Mouse (Mus musculus) lung, embryonic 15.5 days (tissue): ENCODE measurements around the gene Olfr166. TPM values are rescaled to one million over a fixed set of nuclear protein-coding genes. Genes with fewer than 3 reads are reported as not detected.
"Not testable (repeated sequence)": the region's sequence is repeated elsewhere in the genome, so short reads cannot be mapped to it uniquely, and the experiment has no call there.

Experiments
- ATAC-seq: fragments of 200-750 bp; cut with Nextera tagmentation; 2 replicates; pipeline ENCODE4 v1.8.0; 2017; ENCODE audit warnings: moderate number of reproducible peaks, borderline replicate concordance; ENCODE audit not compliant: low FRiP score, low TSS enrichment; ENCODE audit errors: extremely low read depth
- H3K27ac ChIP-seq: fragments of 300-500 bp; sonication (generic); 2 replicates; pipeline ENCODE4 v1.5.1; 2015; ENCODE audit warnings: moderate library complexity, mild to moderate bottlenecking, inconsistent platforms
- H3K27me3 ChIP-seq: fragments of 300-500 bp; sonication (generic); 2 replicates; pipeline ENCODE4 v1.6.1; 2015; ENCODE audit warnings: inconsistent platforms
- H3K36me3 ChIP-seq: fragments of 300-500 bp; sonication (generic); 2 replicates; pipeline ENCODE4 v1.6.1; 2015; ENCODE audit warnings: inconsistent platforms
- H3K4me1 ChIP-seq: fragments of 300-500 bp; sonication (generic); 2 replicates; pipeline ENCODE4 v1.6.1; 2015; ENCODE audit warnings: inconsistent platforms
- H3K4me2 ChIP-seq: fragments of 300-500 bp; sonication (generic); 2 replicates; pipeline ENCODE4 v1.6.1; 2015; ENCODE audit warnings: inconsistent platforms, mild to moderate bottlenecking, moderate library complexity
- H3K4me3 ChIP-seq: fragments of 300-500 bp; sonication (generic); 2 replicates; pipeline ENCODE4 v1.5.1; 2015; ENCODE audit warnings: mild to moderate bottlenecking, inconsistent platforms
- H3K9ac ChIP-seq: fragments of 300-500 bp; sonication (generic); 2 replicates; pipeline ENCODE4 v1.6.1; 2015; ENCODE audit warnings: inconsistent platforms
- H3K9me3 ChIP-seq: fragments of 300-500 bp; sonication (generic); 2 replicates; pipeline ENCODE4 v1.6.1; 2016; ENCODE audit warnings: inconsistent platforms
- WGBS: fragments of 180-500 bp; shearing (Covaris S2); methylation state at CpG from one replicate; pipeline ENCODE4 v1.1.7; 2015; 5-methylcytosine and 5-hydroxymethylcytosine counted together
- polyA plus RNA-seq: library from polyadenylated mRNA; unstranded; fragments of >200 nt; fragmentation: Nextera tagmentation; extraction: Ambion mirVana; gene quantifications from 2 replicates; pipeline ENCODE4 v1.2.1, GENCODE M21; 2015

The Olfr166 gene
- not detected in 2 replicates for polyA plus RNA-seq

GRCm38 (mm10) chr16:19483394-19483793, at the start of gene Olfr166:
Gene Olfr166, plus strand, starts transcription at chr16:19483694.
- H3K27ac ChIP-seq = no peak within 1 kb of the TSS
- no peaks in the 10 kb centered on the region for H3K27me3 ChIP-seq
- no peak for ATAC-seq
- no peaks in the 10 kb centered on the region for H3K4me1 ChIP-seq
- H3K36me3 ChIP-seq = no peaks in the 10 kb centered on the region
- no peak within 1 kb of the TSS for H3K9ac ChIP-seq
- H3K4me3 ChIP-seq = no peak within 1 kb of the TSS
- H3K4me2 ChIP-seq = no peak within 1 kb of the TSS
- H3K9me3 ChIP-seq = no peaks in the 10 kb centered on the region

GRCm38 (mm10) chr16:19458741-19459140, 24.8 kb upstream of the Olfr166 start:
- H3K27me3 ChIP-seq, H3K4me1 ChIP-seq, H3K9ac ChIP-seq, ATAC-seq, H3K27ac ChIP-seq, H3K36me3 ChIP-seq, H3K4me2 ChIP-seq, H3K9me3 ChIP-seq, H3K4me3 ChIP-seq: not testable (repeated sequence)
- 74% methylated on average over 4 of the region's 4 CpGs for WGBS

GRCm38 (mm10) chr16:19464365-19464764, 19.1 kb upstream of the Olfr166 start:
- Histone ChIP-seq H3K4me3 (no peak overlapping the region), H3K9me3 (no peaks in the 10 kb centered on the region), H3K36me3 (no peaks in the 10 kb centered on the region), H3K4me1 (no peaks in the 10 kb centered on the region), H3K4me2 (no peak overlapping the region), H3K27me3 (no peaks in the 10 kb centered on the region), H3K9ac (no peak overlapping the region), H3K27ac (no peak overlapping the region)
- 92% methylated on average over 1 of the region's 1 CpGs for WGBS
- no peak for ATAC-seq

GRCm38 (mm10) chr16:19522166-19522565, 38.7 kb downstream of the Olfr166 start, which contains the start of gene Olfr167:
Gene Olfr167, minus strand, starts transcription at chr16:19522266.
- Histone ChIP-seq H3K4me1 (no peaks in the 10 kb centered on the region), H3K27ac (no peak within 1 kb of the TSS), H3K9me3 (no peaks in the 10 kb centered on the region), H3K4me3 (no peak within 1 kb of the TSS), H3K27me3 (no peaks in the 10 kb centered on the region), H3K4me2 (no peak within 1 kb of the TSS), H3K36me3 (no peaks in the 10 kb centered on the region), H3K9ac (no peak within 1 kb of the TSS)
- 84% methylated on average over 2 of the region's 2 CpGs for WGBS
- no peak for ATAC-seq

GRCm38 (mm10) chr16:19535455-19535854, 52.0 kb downstream of the Olfr166 start, which contains the start of gene Olfr168:
Gene Olfr168, minus strand, starts transcription at chr16:19535555.
- Histone ChIP-seq H3K9ac (no peak within 1 kb of the TSS), H3K9me3 (no peaks in the 10 kb centered on the region), H3K27me3 (no peaks in the 10 kb centered on the region), H3K4me1 (no peaks in the 10 kb centered on the region), H3K27ac (no peak within 1 kb of the TSS), H3K36me3 (no peaks in the 10 kb centered on the region), H3K4me3 (no peak within 1 kb of the TSS), H3K4me2 (no peak within 1 kb of the TSS)
- no peak for ATAC-seq

Other genes with a start within 250 kb of the Olfr166 start
- not detected in 2 replicates for gene Olfr164, start 169.6 kb upstream of the Olfr166 start, polyA plus RNA-seq
- not detected in 2 replicates for gene Olfr165, start 60.6 kb upstream of the Olfr166 start, polyA plus RNA-seq
- not detected in 2 replicates for gene Olfr167, start 38.6 kb downstream of the Olfr166 start, polyA plus RNA-seq
- gene Olfr168, start 51.9 kb downstream of the Olfr166 start, polyA plus RNA-seq = not detected in 2 replicates
- gene Olfr169, start 88.1 kb downstream of the Olfr166 start, polyA plus RNA-seq = not detected in 2 replicates
- gene Olfr170, start 128.2 kb downstream of the Olfr166 start, polyA plus RNA-seq = not detected in 2 replicates
- not detected in 2 replicates for gene Olfr171, start 146.2 kb downstream of the Olfr166 start, polyA plus RNA-seq
- 10.8 and 16.2 TPM in 2 replicates for gene Lamp3, start 222.7 kb downstream of the Olfr166 start, polyA plus RNA-seq